Mouse (Mus musculus) bone marrow macrophage, adult 2 months (primary cell): ENCODE data around the gene Fuz.

ENCODE experiments used
- CTCF ChIP-seq: IDR thresholded peaks from 2 replicates; pipeline ENCODE4 v1.5.1; 2012; ENCODE audit warnings: low read depth, mild to moderate bottlenecking, low read length, moderate library complexity
- POLR2A ChIP-seq: IDR thresholded peaks from 2 replicates; pipeline ENCODE4 v1.6.1; 2012; ENCODE audit warnings: mild to moderate bottlenecking, low read depth, low read length, borderline replicate concordance

GRCm38 (mm10) chr7:44852259-44853027 is 43.4 kb upstream of the Fuz start:
- TF ChIP-seq POLR2A (no peak), CTCF (no peak)
